Mouse (Mus musculus) midbrain, embryonic 16.5 days (tissue): ENCODE data around the gene Ehbp1. TPM values are rescaled to one million over a fixed set of nuclear protein-coding genes. Genes with fewer than 3 reads are reported as not detected.

ENCODE experiments used
- ATAC-seq: fragments of 200-750 bp; cut with Nextera tagmentation; 2 replicates; pipeline ENCODE4 v1.8.0; 2017; ENCODE audit warnings: moderate TSS enrichment
- H3K27ac ChIP-seq: fragments of 300-500 bp; sonication (generic); 2 replicates; pipeline ENCODE4 v1.5.1; 2014; ENCODE audit warnings: mild to moderate bottlenecking, low read length, mixed read lengths
- H3K27me3 ChIP-seq: fragments of 300-500 bp; sonication (generic); 2 replicates; pipeline ENCODE4 v1.6.1; 2014; ENCODE audit warnings: low read depth, low read length, mixed read lengths; ENCODE audit not compliant: control insufficient read depth, insufficient read depth
- H3K36me3 ChIP-seq: fragments of 300-500 bp; sonication (generic); 2 replicates; pipeline ENCODE4 v1.6.1; 2014; ENCODE audit warnings: mild to moderate bottlenecking, low read length, moderate library complexity, mixed read lengths; ENCODE audit not compliant: control insufficient read depth, insufficient read depth
- H3K4me1 ChIP-seq: fragments of 300-500 bp; sonication (generic); 2 replicates; pipeline ENCODE4 v1.6.1; 2014; ENCODE audit warnings: mild to moderate bottlenecking, low read length, mixed read lengths; ENCODE audit not compliant: control insufficient read depth, insufficient read depth
- H3K4me2 ChIP-seq: fragments of 300-500 bp; sonication (generic); 2 replicates; pipeline ENCODE4 v1.6.1; 2014; ENCODE audit warnings: mild to moderate bottlenecking, low read length, mixed read lengths
- H3K4me3 ChIP-seq: fragments of 300-500 bp; sonication (generic); 2 replicates; pipeline ENCODE4 v1.5.1; 2014; ENCODE audit warnings: low read depth, mild to moderate bottlenecking, low read length, moderate library complexity, mixed read lengths
- H3K9ac ChIP-seq: fragments of 300-500 bp; sonication (generic); 2 replicates; pipeline ENCODE4 v1.6.1; 2014; ENCODE audit warnings: low read depth, low read length, mixed read lengths
- H3K9me3 ChIP-seq: fragments of 300-500 bp; sonication (generic); replicated peaks from 2 replicates; pipeline ENCODE4 v1.6.1; 2014; ENCODE audit warnings: mild to moderate bottlenecking, low read length, mixed read lengths; ENCODE audit not compliant: control insufficient read depth, poor library complexity, severe bottlenecking
- whole genome bisulfite sequencing: fragments of 180-500 bp; shearing (Covaris S2); extraction: QIAGEN DNeasy Blood & Tissue Kit; methylation state at CpG from one replicate; pipeline ENCODE4 v1.1.7; 2014; 5-methylcytosine and 5-hydroxymethylcytosine counted together
- polyA plus RNA-seq: library from polyadenylated mRNA; unstranded; fragments of >200 nt; fragmentation: Nextera tagmentation; extraction: Ambion mirVana; gene quantifications from 2 replicates; pipeline ENCODE4 v1.2.1, GENCODE M21; 2015

Gene Ehbp1
- polyA plus RNA-seq, 1 experiment from 2014 or later, result 23.3 TPM

DNA sequence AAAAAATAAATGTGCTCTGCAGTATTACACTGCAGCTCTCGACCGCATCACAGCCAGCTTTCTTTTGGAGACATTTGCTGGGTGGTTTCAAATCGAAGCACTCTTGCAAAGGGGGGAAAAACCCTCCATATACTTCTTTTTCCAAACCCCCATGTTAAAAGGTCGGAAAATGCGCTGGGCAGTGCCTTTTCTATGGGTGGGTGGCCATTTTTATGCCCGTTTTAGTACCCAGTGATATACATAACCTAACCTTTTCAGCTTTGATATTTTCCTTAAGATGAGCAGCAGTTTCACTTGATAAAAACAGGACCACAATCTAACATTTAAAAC, 334.3 kb downstream of the Ehbp1 start:
- peak overlapping the region; percentile 4; the same call in 1 of the 2 replicates for H3K4me3 ChIP-seq
- H3K27ac ChIP-seq, result peak overlapping the region; percentile 61
- no peak overlapping the region for H3K9ac ChIP-seq
- H3K9me3 ChIP-seq, result no peaks in the 10 kb centered on the region
- H3K27me3 ChIP-seq, result peaks cover 43% of the 10 kb centered on the region
- H3K4me2 ChIP-seq, result peak overlapping the region; percentile 32
- H3K36me3 ChIP-seq, result 0 out of 2 replicates have a peak, but pooled peaks cover 2% of the 10 kb centered on the region
- 14% methylated on average over 6 of the region's 6 CpGs for WGBS
- peaks cover 7% of the 10 kb centered on the region; the same call in 1 of the 2 replicates for H3K4me1 ChIP-seq
- ATAC-seq, result 0 out of 2 replicates have a peak, but pooled peaks have one; percentile 0

DNA sequence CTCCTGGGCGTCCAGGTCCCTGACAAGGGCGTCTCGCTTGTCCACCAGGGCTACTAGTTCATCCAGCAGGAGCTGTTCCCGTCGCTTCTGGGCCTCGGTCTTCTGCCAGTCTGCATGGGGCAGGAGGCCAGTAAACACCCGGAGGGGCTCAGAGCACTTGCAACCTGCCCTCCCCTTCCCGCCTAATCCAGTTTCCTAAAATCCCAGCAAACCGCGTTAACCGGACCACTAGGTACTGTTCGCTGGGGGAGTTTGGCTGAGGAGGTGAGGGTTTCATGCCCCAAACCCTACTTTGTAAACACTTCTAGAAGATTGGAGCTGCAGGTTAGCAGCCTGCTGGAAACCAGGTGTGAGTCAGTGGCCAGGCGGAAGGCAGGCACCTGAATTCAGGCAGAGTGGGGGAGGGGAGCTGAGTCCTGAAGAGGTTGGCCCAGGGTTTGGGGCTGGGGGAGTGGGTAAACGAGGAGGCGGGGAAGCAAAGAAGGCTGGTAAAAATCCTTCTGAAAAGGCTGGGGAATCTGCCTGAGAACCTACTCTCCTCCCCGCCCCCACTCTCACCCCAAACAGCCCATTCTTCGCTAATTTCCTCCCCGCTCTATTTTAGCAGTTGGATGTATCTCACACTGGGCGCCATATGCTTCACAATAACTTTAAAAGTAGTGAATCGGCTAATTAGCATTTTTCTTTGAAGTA, 334.9 kb downstream of the Ehbp1 start:
- H3K4me1 ChIP-seq, result peaks cover 7% of the 10 kb centered on the region; the same call in 1 of the 2 replicates
- 0 out of 2 replicates have a peak, but pooled peaks cover 2% of the 10 kb centered on the region for H3K36me3 ChIP-seq
- 17% methylated on average over 20 of the region's 20 CpGs for WGBS
- H3K4me3 ChIP-seq, result peak overlapping the region; percentile 7
- peak overlapping the region; percentile 32 for H3K4me2 ChIP-seq
- ATAC-seq, result peak; percentile 12; the same call in 1 of the 2 replicates
- H3K9me3 ChIP-seq, result no peaks in the 10 kb centered on the region
- H3K27ac ChIP-seq, result peak overlapping the region; percentile 61
- H3K9ac ChIP-seq, result 0 out of 2 replicates have a peak overlapping the region, but pooled peaks have one; percentile 3
- H3K27me3 ChIP-seq, result peaks cover 43% of the 10 kb centered on the region

DNA sequence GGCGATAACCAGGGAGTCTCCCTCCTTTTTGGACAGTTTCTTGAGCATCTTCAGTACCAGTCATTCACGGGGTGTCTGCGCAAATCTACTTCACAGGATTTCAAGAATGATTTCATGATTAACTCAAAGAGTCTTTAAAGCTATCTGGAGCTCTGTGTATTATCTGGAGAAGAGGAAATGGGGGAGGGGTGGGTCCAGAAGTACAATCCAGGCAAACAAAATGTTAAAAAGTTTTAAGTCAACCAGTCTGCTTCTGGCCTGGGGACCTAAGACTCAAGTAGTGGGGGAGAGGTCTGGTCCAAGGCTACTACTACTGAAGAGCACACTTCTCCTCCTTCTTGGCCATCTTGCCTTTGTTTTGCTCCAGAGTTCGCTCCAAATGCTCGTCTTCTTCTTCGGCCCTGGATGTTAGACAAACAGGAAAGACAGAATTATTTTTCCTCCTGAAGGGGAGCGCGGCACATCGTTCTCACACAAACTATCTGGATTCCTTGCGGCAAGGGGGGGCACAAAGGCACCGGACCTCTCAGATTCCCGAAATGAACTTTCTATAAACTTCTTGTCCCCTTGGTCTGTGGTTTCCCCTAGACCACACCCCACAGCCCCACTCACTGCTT, 335.5 kb downstream of the Ehbp1 start:
- WGBS, result 25% methylated on average over 12 of the region's 12 CpGs
- Histone ChIP-seq H3K36me3 (0 out of 2 replicates have a peak, but pooled peaks cover 2% of the 10 kb centered on the region), H3K27me3 (peaks cover 43% of the 10 kb centered on the region), H3K9ac (0 out of 2 replicates have a peak overlapping the region, but pooled peaks have one; percentile 3), H3K9me3 (no peaks in the 10 kb centered on the region), H3K4me3 (peak overlapping the region; percentile 7), H3K4me1 (peaks cover 13% of the 10 kb centered on the region), H3K27ac (peak overlapping the region; percentile 61), H3K4me2 (peak overlapping the region; percentile 32)
- no peak for ATAC-seq

DNA sequence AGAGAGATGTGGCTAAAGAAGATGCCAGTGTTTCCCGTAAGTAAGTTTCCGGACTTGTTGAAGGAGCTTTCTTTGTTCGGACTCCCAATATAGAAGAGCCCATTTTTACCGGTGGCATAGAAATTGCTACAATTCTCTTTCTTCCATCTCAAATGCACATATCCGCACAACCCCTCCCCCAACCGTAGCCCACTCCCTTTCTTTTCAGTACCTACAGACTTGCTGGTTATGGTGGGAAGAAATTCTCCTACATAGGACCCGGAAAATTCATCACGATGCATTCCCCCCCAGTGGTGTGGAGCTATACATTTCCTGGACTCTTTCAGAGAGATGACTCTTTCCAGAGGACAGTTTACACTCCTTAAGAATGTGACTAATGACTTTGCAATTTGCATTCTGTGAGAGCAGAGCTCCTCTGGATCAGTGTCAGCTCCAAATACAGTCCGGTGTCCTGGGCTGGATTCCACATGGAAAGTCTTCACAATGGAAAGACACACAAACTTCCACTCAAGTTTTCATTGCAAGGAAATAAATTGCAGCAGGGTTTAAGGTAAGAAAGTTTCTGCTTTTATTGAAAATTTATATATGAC, 336.7 kb downstream of the Ehbp1 start:
- Histone ChIP-seq H3K27ac (peak overlapping the region; percentile 50; the same call in 1 of the 2 replicates), H3K27me3 (peaks cover 39% of the 10 kb centered on the region), H3K9ac (no peak overlapping the region), H3K4me2 (peak overlapping the region; percentile 25; the same call in 1 of the 2 replicates), H3K4me3 (no peak overlapping the region), H3K4me1 (peaks cover 14% of the 10 kb centered on the region), H3K9me3 (no peaks in the 10 kb centered on the region), H3K36me3 (0 out of 2 replicates have a peak, but pooled peaks cover 2% of the 10 kb centered on the region)
- no peak for ATAC-seq
- WGBS, result 23% methylated on average over 9 of the region's 9 CpGs

DNA sequence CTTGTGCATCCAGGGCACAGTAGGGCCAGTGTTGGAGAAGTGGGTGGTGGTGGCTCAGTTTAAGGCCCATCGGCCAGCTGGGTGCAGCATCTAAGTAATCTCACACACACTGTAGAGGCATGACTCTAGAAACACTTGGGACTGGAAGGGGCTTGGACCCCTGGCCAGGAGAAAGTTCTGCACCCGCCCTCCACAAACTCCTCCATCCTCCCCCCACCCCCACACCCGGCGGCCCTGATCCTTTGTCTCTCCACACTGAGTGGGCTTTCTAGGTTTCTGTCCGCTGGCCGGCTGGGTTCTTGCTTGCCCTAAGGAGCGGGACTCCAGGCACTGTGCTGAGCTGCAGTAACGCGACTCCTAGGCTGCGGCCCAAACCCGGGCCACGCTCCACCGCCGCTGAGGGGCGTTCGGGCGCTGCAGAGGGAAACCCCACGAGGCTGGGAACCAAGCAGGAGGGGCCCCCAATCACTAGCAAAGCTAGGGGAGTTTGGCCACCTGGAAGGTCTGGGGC, 337.7 kb downstream of the Ehbp1 start:
- Histone ChIP-seq H3K9me3 (no peaks in the 10 kb centered on the region), H3K36me3 (0 out of 2 replicates have a peak, but pooled peaks cover 2% of the 10 kb centered on the region), H3K4me1 (peaks cover 14% of the 10 kb centered on the region), H3K27ac (peak overlapping the region; percentile 73), H3K9ac (peak overlapping the region; percentile 46; the same call in 1 of the 2 replicates), H3K4me2 (peak overlapping the region; percentile 63), H3K4me3 (peak overlapping the region; percentile 14), H3K27me3 (peaks cover 41% of the 10 kb centered on the region)
- 5% methylated on average over 17 of the region's 18 CpGs for WGBS
- peak; percentile 33; the same call in 1 of the 2 replicates for ATAC-seq

DNA sequence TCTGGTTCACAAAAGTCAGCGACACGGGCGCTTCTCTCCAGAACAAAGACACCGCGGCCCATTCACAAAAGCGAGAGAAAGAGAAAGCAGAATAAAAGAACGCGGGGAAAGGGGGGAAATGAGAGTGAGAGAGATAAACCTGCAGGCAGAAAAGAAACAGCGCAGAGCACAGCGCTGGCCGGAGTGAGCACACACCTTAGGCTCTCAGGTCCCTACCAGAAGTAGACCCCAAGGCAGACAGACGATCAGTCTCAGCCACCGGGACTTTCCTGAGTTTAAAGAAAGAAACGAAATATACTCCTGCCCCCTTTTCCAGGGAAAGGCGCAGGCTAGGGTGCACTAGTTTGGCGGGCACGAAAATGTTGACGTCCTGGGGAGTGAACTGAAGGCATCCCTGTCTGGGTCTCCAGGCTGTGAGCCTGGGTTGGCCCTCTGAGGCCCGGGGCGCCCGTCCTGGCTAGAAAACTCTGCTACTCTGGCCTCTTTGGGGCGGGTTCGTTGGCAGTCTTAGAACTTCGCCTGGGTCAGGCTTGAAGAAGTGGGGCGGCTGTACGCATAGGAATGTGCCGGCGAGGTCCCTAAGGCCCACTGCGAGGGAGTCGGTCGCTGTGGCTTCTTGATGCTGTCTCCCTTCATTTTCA, 338.6 kb downstream of the Ehbp1 start:
- 2% methylated on average over 31 of the region's 31 CpGs for WGBS
- Histone ChIP-seq H3K4me3 (peak overlapping the region; percentile 49), H3K4me1 (peaks cover 13% of the 10 kb centered on the region), H3K9me3 (no peaks in the 10 kb centered on the region), H3K27ac (peak overlapping the region; percentile 84), H3K4me2 (peak overlapping the region; percentile 63), H3K36me3 (0 out of 2 replicates have a peak, but pooled peaks cover 2% of the 10 kb centered on the region), H3K9ac (peak overlapping the region; percentile 32), H3K27me3 (peaks cover 50% of the 10 kb centered on the region)
- no peak for ATAC-seq

DNA sequence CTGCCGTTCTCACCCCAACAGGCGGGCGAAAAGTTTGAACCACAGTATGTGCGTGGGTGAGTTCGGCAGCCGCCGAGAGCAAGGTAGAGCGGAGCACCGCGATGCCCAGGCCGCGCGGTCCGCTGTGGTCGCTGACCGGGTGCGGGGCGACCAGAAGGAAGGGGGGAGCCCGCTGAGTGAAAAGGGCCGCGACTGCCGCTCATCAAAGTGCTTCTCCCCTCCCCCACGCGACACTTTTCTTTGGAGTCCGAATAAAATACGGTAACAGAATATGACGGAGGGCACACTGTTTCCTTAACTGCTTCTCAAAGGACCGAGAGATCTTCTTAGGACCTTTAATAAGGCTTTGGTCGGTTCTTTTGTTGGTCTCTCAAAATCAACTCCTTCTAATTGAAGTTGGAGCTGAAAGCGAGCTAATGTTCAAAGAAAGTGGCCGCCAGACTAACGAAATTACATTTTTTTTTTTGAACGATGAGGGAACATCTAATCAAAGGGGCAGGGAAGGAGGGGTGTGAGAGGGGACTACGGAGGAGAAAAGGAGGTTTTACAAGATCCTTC, 339.2 kb downstream of the Ehbp1 start, which contains the start of gene Otx1:
Gene Otx1, minus strand, starts transcription at position 115 of the 558 bp plus-strand sequence.
- H3K9me3 ChIP-seq, result no peaks in the 10 kb centered on the region
- peak within 1 kb of the TSS; percentile 63 for H3K9ac ChIP-seq
- peak within 1 kb of the TSS; percentile 63 for H3K4me2 ChIP-seq
- H3K4me1 ChIP-seq, result peaks cover 10% of the 10 kb centered on the region
- peaks cover 47% of the 10 kb centered on the region for H3K27me3 ChIP-seq
- ATAC-seq, result no peak
- H3K4me3 ChIP-seq, result peak within 1 kb of the TSS; percentile 49
- WGBS, result under 1% methylated on average over 34 of the region's 34 CpGs
- H3K27ac ChIP-seq, result peak within 1 kb of the TSS; percentile 84
- 0 out of 2 replicates have a peak, but pooled peaks cover 2% of the 10 kb centered on the region for H3K36me3 ChIP-seq
